Mouse (Mus musculus): Measurements from ENCODE around the gene Tctex1d4. TPM values are rescaled to one million over a fixed set of nuclear protein-coding genes. Genes with fewer than 3 reads are reported as not detected.

Gene Tctex1d4
- total and polyA plus RNA-seq, 3 experiments: 0.98 TPM; not detected in 2

DNA sequence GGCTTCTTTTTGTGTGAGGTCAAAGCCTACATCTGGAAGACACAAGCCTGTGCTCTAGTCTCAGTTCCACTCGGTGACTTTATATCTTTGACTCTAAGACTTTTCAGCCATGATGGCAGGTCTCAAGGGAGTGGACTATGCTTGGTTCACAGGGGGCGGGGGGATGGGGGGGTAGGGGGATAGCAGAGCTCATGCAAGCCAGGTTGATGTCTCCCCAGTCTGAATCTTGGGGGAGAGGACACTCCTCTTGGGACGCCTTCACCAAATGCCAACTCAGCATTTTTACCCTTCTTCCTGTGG, 2.4 kb upstream of the Tctex1d4 start:
- H3K9me3 ChIP-seq (replicated peaks; ENCODE audit: low read length): no peaks in the 10 kb centered on the region
- H3K27ac ChIP-seq (ENCODE audit: insufficient read depth, low read depth): peak overlapping the region; percentile 94
- no peaks in the 10 kb centered on the region for H3K27me3 ChIP-seq (replicated peaks)
- peaks cover 14 to 19% of the 10 kb centered on the region in 2 experiments for H3K36me3 ChIP-seq (replicated peaks in 1 of 2; ENCODE audit: control insufficient read depth in 1 of 2, insufficient read depth in 1 of 2, low read length in 1 of 2)
- H3K79me2 ChIP-seq (replicated peaks; ENCODE audit: control insufficient read depth, extremely low read depth, insufficient read depth, poor library complexity, severe bottlenecking): peaks cover 8% of the 10 kb centered on the region; the same call in 1 of the 2 replicates
- dilution Hi-C loops (cut with MboI; ENCODE audit: extremely low pct_ligation_motif_present, extremely low pct_unique_long_range_greater_than_20kb, low sequenced_read_pairs): no loop called here
- in situ Hi-C loops (cut with MboI; ENCODE audit: low pct_ligation_motif_present, low pct_unique_long_range_greater_than_20kb, low sequenced_read_pairs): no loop called here
- peak overlapping the region; percentile 54 for H3K9ac ChIP-seq (ENCODE audit: insufficient read depth, low read depth)
- H3K4me1 ChIP-seq (ENCODE audit: control insufficient read depth in 1 of 2, insufficient read depth in 2 of 2): peaks cover 18 to 72% of the 10 kb centered on the region in 2 experiments
- no peak for DNase-seq (ENCODE audit: extremely low read depth)
- H3K4me2 ChIP-seq (ENCODE audit: insufficient read depth, low read depth, poor library complexity, severe bottlenecking): peak overlapping the region; percentile 64
- TF ChIP-seq CHD1 (IDR thresholded peaks at IDR 0.05; ENCODE audit: low read depth, low read length): no peak
- TF ChIP-seq MAFK (IDR thresholded peaks at IDR 0.05; ENCODE audit: insufficient replicate concordance, low read length): peak; percentile 99
- TF ChIP-seq POLR2A (IDR thresholded peaks at IDR 0.05; ENCODE audit: low read depth, low read length): 0 out of 2 replicates have a peak, but pooled peaks have one; percentile 8
- H3K4me3 ChIP-seq (replicated peaks in 1 of 3; ENCODE audit: low read depth in 2 of 3, low read length in 2 of 3, poor library complexity in 1 of 3): peak overlapping the region; percentile 39 to 49 (median 43)

DNA sequence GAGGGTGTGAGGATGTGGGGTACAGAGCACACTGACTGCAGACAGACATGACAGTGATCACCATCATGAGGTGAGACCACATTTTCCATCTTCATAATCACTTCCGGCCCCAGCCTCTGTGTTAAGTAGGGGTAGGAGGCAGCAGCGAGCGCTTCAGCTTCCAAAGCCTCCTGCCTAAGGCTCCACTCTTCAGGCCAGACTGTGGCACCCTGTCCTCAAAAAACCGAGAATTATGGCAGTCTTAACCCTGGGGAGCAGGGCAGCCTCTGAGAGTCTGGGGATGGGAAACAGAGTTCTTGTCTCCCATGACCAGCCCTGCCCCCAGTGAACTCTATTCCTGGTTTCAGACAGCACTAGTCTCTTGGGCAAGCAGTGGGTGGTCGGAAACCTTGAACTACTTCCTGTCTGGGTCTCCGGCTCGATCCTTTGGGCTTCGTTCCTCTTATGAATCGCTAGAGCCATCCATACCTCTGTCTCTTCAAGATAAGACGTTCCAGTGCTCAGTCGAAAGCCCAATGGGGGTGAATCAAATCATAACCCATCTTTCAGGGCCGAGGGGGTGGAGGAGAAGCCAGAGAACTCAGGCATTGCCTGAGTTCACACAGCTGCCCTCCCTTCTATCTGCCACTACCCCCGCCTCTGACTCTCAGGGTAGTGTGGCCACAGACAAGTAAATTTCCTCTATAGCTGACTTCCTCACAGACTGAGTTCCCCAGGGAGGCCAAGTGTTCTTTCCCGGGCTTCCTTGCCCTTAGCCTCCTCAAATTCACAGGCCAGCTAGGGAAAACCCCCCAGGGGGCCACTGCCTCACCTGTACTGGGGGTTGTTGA, 1.9 kb upstream of the Tctex1d4 start:
- Histone ChIP-seq H3K79me2 (replicated peaks; ENCODE audit: control insufficient read depth, extremely low read depth, insufficient read depth, poor library complexity, severe bottlenecking) (peaks cover 5% of the 10 kb centered on the region; the same call in 1 of the 2 replicates), H3K36me3 (replicated peaks in 1 of 2; ENCODE audit: control insufficient read depth in 1 of 2, insufficient read depth in 1 of 2, low read length in 1 of 2) (peaks cover 16 to 22% of the 10 kb centered on the region in 2 experiments), H3K4me3 (replicated peaks in 1 of 3; ENCODE audit: low read depth in 2 of 3, low read length in 2 of 3, poor library complexity in 1 of 3) (peak overlapping the region in 2 of 3 experiments; percentile 15 to 38), H3K27ac (ENCODE audit: insufficient read depth, low read depth) (peak overlapping the region; percentile 94), H3K4me2 (ENCODE audit: insufficient read depth, low read depth, poor library complexity, severe bottlenecking) (peak overlapping the region; percentile 64), H3K9me3 (replicated peaks; ENCODE audit: low read length) (no peaks in the 10 kb centered on the region), H3K9ac (ENCODE audit: insufficient read depth, low read depth) (peak overlapping the region; percentile 54), H3K27me3 (replicated peaks) (no peaks in the 10 kb centered on the region), H3K4me1 (ENCODE audit: control insufficient read depth in 1 of 2, insufficient read depth in 2 of 2) (peaks cover 18 to 70% of the 10 kb centered on the region in 2 experiments)
- DNase-seq (ENCODE audit: extremely low read depth): peak; percentile 92
- dilution Hi-C loops (cut with MboI; ENCODE audit: extremely low pct_ligation_motif_present, extremely low pct_unique_long_range_greater_than_20kb, low sequenced_read_pairs): no loop called here
- in situ Hi-C loops (cut with MboI; ENCODE audit: low pct_ligation_motif_present, low pct_unique_long_range_greater_than_20kb, low sequenced_read_pairs): no loop called here
- TF ChIP-seq POLR2A (IDR thresholded peaks at IDR 0.05; ENCODE audit: low read depth, low read length) (peak; percentile 65), GABPA (IDR thresholded peaks at IDR 0.05; ENCODE audit: insufficient replicate concordance, low read depth, low read length) (no peak), NRF1 (IDR thresholded peaks at IDR 0.05; ENCODE audit: low read depth, low read length) (no peak), TBP (conservative IDR thresholded peaks at IDR 0.05; ENCODE audit: low read depth, low read length) (peak; percentile 37; the same call in 1 of the 2 replicates), CHD2 (IDR thresholded peaks at IDR 0.05; ENCODE audit: low read length) (peak; percentile 71), KAT2A (IDR thresholded peaks at IDR 0.05; ENCODE audit: insufficient replicate concordance, low read length) (0 out of 2 replicates have a peak, but pooled peaks have one; percentile 22), IRF4 (IDR thresholded peaks at IDR 0.05; ENCODE audit: low read depth, low read length) (peak; percentile 27; the same call in 1 of the 2 replicates), UBTF (IDR thresholded peaks at IDR 0.05; ENCODE audit: low read depth, low read length) (no peak), ZMIZ1 (IDR thresholded peaks at IDR 0.05; ENCODE audit: low read depth, low read length) (peak; percentile 77), TCF12 (IDR thresholded peaks at IDR 0.05; ENCODE audit: low read depth, low read length) (peak; percentile 47; the same call in 1 of the 2 replicates), MAFK (IDR thresholded peaks at IDR 0.05; ENCODE audit: insufficient replicate concordance, low read length) (no peak), POLR2AphosphoS2 (IDR thresholded peaks at IDR 0.05; ENCODE audit: low read depth, low read length) (no peak), ELF1 (IDR thresholded peaks at IDR 0.05; ENCODE audit: low read depth, low read length) (peak; percentile 57), E2F4 (IDR thresholded peaks at IDR 0.05; ENCODE audit: insufficient replicate concordance, low read depth, low read length) (no peak), MEF2A (IDR thresholded peaks at IDR 0.05; ENCODE audit: borderline replicate concordance, low read depth, low read length) (peak; percentile 58; the same call in 1 of the 2 replicates), CTCF (conservative IDR thresholded peaks at IDR 0.05 in 1 of 2, IDR thresholded peaks at IDR 0.05 in 1 of 2; ENCODE audit: low read depth in 2 of 2, low read length in 2 of 2) (peak in 1 of 2 experiments; percentile 21; a peak in 1 of 4 replicates), NELFE (IDR thresholded peaks at IDR 0.05; ENCODE audit: low read depth, low read length) (peak; percentile 71), HCFC1 (IDR thresholded peaks at IDR 0.05; ENCODE audit: low read depth, low read length) (peak; percentile 49), ZNF384 (IDR thresholded peaks at IDR 0.05; ENCODE audit: low read depth, low read length) (no peak), RAD21 (IDR thresholded peaks at IDR 0.05; ENCODE audit: low read depth, low read length) (no peak), ETS1 (conservative IDR thresholded peaks at IDR 0.05; ENCODE audit: low read depth, low read length) (peak; percentile 79), EP300 (IDR thresholded peaks at IDR 0.05; ENCODE audit: low read length) (peak; percentile 66), CHD1 (IDR thresholded peaks at IDR 0.05; ENCODE audit: low read depth, low read length) (no peak), SMC3 (IDR thresholded peaks at IDR 0.05; ENCODE audit: low read depth, low read length) (no peak), ZKSCAN1 (IDR thresholded peaks at IDR 0.05; ENCODE audit: borderline replicate concordance, low read depth, low read length) (no peak), BHLHE40 (IDR thresholded peaks at IDR 0.05; ENCODE audit: low read depth, low read length) (peak; percentile 69), MAZ (IDR thresholded peaks at IDR 0.05; ENCODE audit: low read depth, low read length) (peak; percentile 90), PAX5 (IDR thresholded peaks at IDR 0.05; ENCODE audit: low read length) (no peak), USF1 (IDR thresholded peaks at IDR 0.05; ENCODE audit: low read depth, low read length) (no peak), JUN (IDR thresholded peaks at IDR 0.05; ENCODE audit: insufficient read depth, low read depth, low read length) (peak; percentile 52)
